Mouse (Mus musculus): ENCODE data around the gene Zfp644.

GRCm38 (mm10) chr5:106676784-106677183 is 20.3 kb downstream of the Zfp644 start:
- no peak for TF ChIP-seq CTCF (IDR thresholded peaks at IDR 0.05; ENCODE audit: low read depth, low read length)
- no peak for TF ChIP-seq POLR2A (IDR thresholded peaks at IDR 0.05; ENCODE audit: borderline replicate concordance, low read depth, low read length)

Measured in bone marrow macrophage, adult 2 months (primary cell).